Mouse (Mus musculus) MEL (cell line): Measurements from ENCODE around the gene Rnf19b. TPM values are rescaled to one million over a fixed set of nuclear protein-coding genes. Genes with fewer than 3 reads are reported as not detected.

Source experiments
- DNase-seq: peaks from one replicate; pipeline ENCODE4 v3.0.0; 2011; ENCODE audit warnings: low read depth, low spot score
- H3K27ac ChIP-seq: 2 replicates; pipeline ENCODE4 v1.5.1; 2012; ENCODE audit warnings: low read depth, mild to moderate bottlenecking, control low read depth, low read length, moderate library complexity; ENCODE audit not compliant: control insufficient read depth
- H3K27me3 ChIP-seq, 2 experiments: fragments of 150-350 bp in 1 of 2; sonication (generic) in 1 of 2; 2 replicates each; pipeline ENCODE4 v1.6.1; 2012; ENCODE audit warnings: low read length in 2 of 2, mild to moderate bottlenecking in 2 of 2, improper control_type of control experiment in 1 of 2, moderate library complexity in 1 of 2; ENCODE audit not compliant: insufficient read depth in 2 of 2, control insufficient read depth in 1 of 2
- H3K36me3 ChIP-seq, 2 experiments: 2 replicates each; pipeline ENCODE4 v1.6.1; 2012 to 2014; ENCODE audit warnings: low read length in 2 of 2, improper control_type of control experiment in 1 of 2, inconsistent platforms in 1 of 2, mild to moderate bottlenecking in 1 of 2; ENCODE audit not compliant: insufficient read depth in 2 of 2, control insufficient read depth in 1 of 2
- H3K4me1 ChIP-seq, 2 experiments: fragments of 150-350 bp in 1 of 2; sonication (generic) in 1 of 2; 2 replicates each; pipeline ENCODE4 v1.6.1; 2012; ENCODE audit warnings: low read length in 2 of 2, improper control_type of control experiment in 1 of 2, mild to moderate bottlenecking in 1 of 2; ENCODE audit not compliant: insufficient read depth in 2 of 2, control insufficient read depth in 1 of 2
- H3K4me3 ChIP-seq, 2 experiments: fragments of 150-350 bp in 1 of 2; sonication (generic) in 1 of 2; 2 replicates each; pipeline ENCODE4 v1.5.1; 2012; ENCODE audit warnings: low read depth in 2 of 2, low read length in 2 of 2, mild to moderate bottlenecking in 2 of 2, moderate library complexity in 2 of 2, control low read depth in 1 of 2, improper control_type of control experiment in 1 of 2; ENCODE audit not compliant: control insufficient read depth in 1 of 2, insufficient read depth in 1 of 2
- H3K79me2 ChIP-seq: 2 replicates; pipeline ENCODE4 v1.6.1; 2012; ENCODE audit warnings: mild to moderate bottlenecking, low read length, moderate library complexity; ENCODE audit not compliant: control insufficient read depth, poor library complexity, insufficient read depth
- H3K9ac ChIP-seq: 2 replicates; pipeline ENCODE4 v1.6.1; 2012; ENCODE audit warnings: low read depth, mild to moderate bottlenecking, control low read depth, low read length, moderate library complexity; ENCODE audit not compliant: control insufficient read depth, poor library complexity, severe bottlenecking
- H3K9me3 ChIP-seq: fragments of 150-350 bp; sonication (generic); replicated peaks from 2 replicates; pipeline ENCODE4 v1.6.1; 2012; ENCODE audit warnings: mild to moderate bottlenecking, low read length, improper control_type of control experiment, moderate library complexity; ENCODE audit not compliant: insufficient read depth
- CHD1 ChIP-seq: IDR thresholded peaks from 2 replicates; pipeline ENCODE4 v1.6.1; 2012; ENCODE audit warnings: low read depth, mild to moderate bottlenecking, inconsistent platforms, low read length, improper control_type of control experiment
- CTCF ChIP-seq, 3 experiments: IDR thresholded peaks in 2 of 3; conservative IDR thresholded peaks in 1 of 3; 2 replicates each; pipeline ENCODE4 v1.5.1; 2011 to 2012; ENCODE audit warnings: low read length in 3 of 3, low read depth in 2 of 3, mild to moderate bottlenecking in 2 of 3, improper control_type of control experiment in 1 of 3, inconsistent platforms in 1 of 3, mixed read lengths in 1 of 3, moderate library complexity in 1 of 3; ENCODE audit not compliant: control insufficient read depth in 1 of 3, insufficient read depth in 1 of 3, poor library complexity in 1 of 3, severe bottlenecking in 1 of 3
- ELF1 ChIP-seq: IDR thresholded peaks from 2 replicates; pipeline ENCODE4 v1.6.1; 2014; ENCODE audit warnings: low read depth, mild to moderate bottlenecking, inconsistent platforms, low read length, improper control_type of control experiment, moderate library complexity
- GATA1 ChIP-seq: IDR thresholded peaks from 2 replicates; pipeline ENCODE4 v1.6.1; 2011; ENCODE audit warnings: low read depth, low read length, improper control_type of control experiment
- HCFC1 ChIP-seq: IDR thresholded peaks from 2 replicates; pipeline ENCODE4 v1.6.1; 2012; ENCODE audit warnings: low read depth, mild to moderate bottlenecking, inconsistent platforms, low read length, improper control_type of control experiment, moderate library complexity
- JUND ChIP-seq: IDR thresholded peaks from 2 replicates; pipeline ENCODE4 v1.6.1; 2011; ENCODE audit warnings: low read depth, mild to moderate bottlenecking, improper control_type of control experiment, low read length
- MAX ChIP-seq: IDR thresholded peaks from 2 replicates; pipeline ENCODE4 v1.6.1; 2011; ENCODE audit warnings: low read length, improper control_type of control experiment
- MAZ ChIP-seq: IDR thresholded peaks from 2 replicates; pipeline ENCODE4 v1.6.1; 2012; ENCODE audit warnings: low read depth, mild to moderate bottlenecking, inconsistent platforms, low read length, improper control_type of control experiment
- MXI1 ChIP-seq: IDR thresholded peaks from 2 replicates; pipeline ENCODE4 v1.6.1; 2011; ENCODE audit warnings: mild to moderate bottlenecking, low read depth, low read length, improper control_type of control experiment
- NELFE ChIP-seq: IDR thresholded peaks from 2 replicates; pipeline ENCODE4 v1.6.1; 2011; ENCODE audit warnings: low read depth, low read length, improper control_type of control experiment
- RAD21 ChIP-seq: IDR thresholded peaks from 2 replicates; pipeline ENCODE4 v1.6.1; 2011; ENCODE audit warnings: mild to moderate bottlenecking, low read depth, low read length, improper control_type of control experiment
- RCOR1 ChIP-seq: IDR thresholded peaks from 2 replicates; pipeline ENCODE4 v1.6.1; 2012; ENCODE audit warnings: low read depth, mild to moderate bottlenecking, inconsistent platforms, low read length, improper control_type of control experiment
- SIN3A ChIP-seq: IDR thresholded peaks from 2 replicates; pipeline ENCODE4 v1.6.1; 2012; ENCODE audit warnings: low read length, improper control_type of control experiment, inconsistent platforms
- SMC3 ChIP-seq: IDR thresholded peaks from 2 replicates; pipeline ENCODE4 v1.6.1; 2011; ENCODE audit warnings: low read depth, low read length, improper control_type of control experiment
- TCF12 ChIP-seq: IDR thresholded peaks from 2 replicates; pipeline ENCODE4 v1.6.1; 2014; ENCODE audit warnings: low read depth, mild to moderate bottlenecking, inconsistent platforms, low read length, improper control_type of control experiment, moderate library complexity
- USF1 ChIP-seq: IDR thresholded peaks from 2 replicates; pipeline ENCODE4 v1.6.1; 2014; ENCODE audit warnings: low read depth, mild to moderate bottlenecking, inconsistent platforms, low read length, improper control_type of control experiment, moderate library complexity
- ZKSCAN1 ChIP-seq: IDR thresholded peaks from 2 replicates; pipeline ENCODE4 v1.6.1; 2012; ENCODE audit warnings: low read depth, mild to moderate bottlenecking, inconsistent platforms, low read length, improper control_type of control experiment, moderate library complexity
- ZMIZ1 ChIP-seq: IDR thresholded peaks from 2 replicates; pipeline ENCODE4 v1.6.1; 2012; ENCODE audit warnings: low read depth, mild to moderate bottlenecking, inconsistent platforms, low read length, improper control_type of control experiment, moderate library complexity
- ZNF384 ChIP-seq: IDR thresholded peaks from 2 replicates; pipeline ENCODE4 v1.6.1; 2012; ENCODE audit warnings: low read depth, mild to moderate bottlenecking, inconsistent platforms, low read length, improper control_type of control experiment
- polyA plus RNA-seq, 2 experiments: library from polyadenylated mRNA; stranded (reverse) in 1 of 2; unstranded in 1 of 2; fragments of >175 nt in 1 of 2; fragments of >200 nt in 1 of 2; gene quantifications; 2 replicates each; pipeline versions ENCODE4 v1.2.1 to v1.2.4; 2012; ENCODE audit warnings: low replicate concordance in 2 of 2, low read depth in 1 of 2; ENCODE audit not compliant: insufficient read length in 2 of 2, insufficient read depth in 1 of 2, missing spikeins in 1 of 2
- total RNA-seq: library from RNA; depleted of rRNA; stranded (reverse); fragments of 300-350 nt; gene quantifications from 2 replicates; pipeline ENCODE4 v1.2.3, GENCODE M21; 2012

The Rnf19b gene
- total and polyA plus RNA-seq, 3 experiments = 26.3 to 30.0 TPM; not detected in 1

DNA sequence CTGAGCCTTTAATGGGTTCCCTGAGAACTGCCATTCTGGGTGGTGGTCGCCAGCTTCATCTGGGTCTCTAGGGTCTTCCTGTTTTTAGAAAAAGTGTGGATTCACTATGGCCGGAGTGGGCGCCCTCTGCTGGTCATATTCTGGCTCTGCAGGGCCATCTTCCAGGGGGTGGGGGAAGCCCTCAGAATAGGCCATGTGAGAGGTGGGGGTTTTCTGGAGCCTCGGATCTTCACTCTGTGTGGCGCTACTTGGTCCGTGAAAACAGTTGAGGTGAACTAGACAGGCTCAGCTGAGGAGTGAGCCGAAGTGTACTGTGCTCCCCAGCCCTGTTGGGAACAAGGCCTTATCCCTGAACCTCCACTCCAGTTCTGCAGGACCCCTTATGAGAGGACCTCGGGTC, 72.1 kb downstream of the Rnf19b start:
- TF ChIP-seq ZNF384 = peak; percentile 72
- 0 out of 2 replicates have a peak, but pooled peaks have one; percentile 11 for TF ChIP-seq TCF12
- peak; percentile 79 to 97 (median 83) for TF ChIP-seq CTCF (IDR thresholded peaks at IDR 0.05 in 2 of 3, conservative IDR thresholded peaks at IDR 0.05 in 1 of 3; ENCODE audit: control insufficient read depth in 1 of 3, insufficient read depth in 1 of 3, low read depth in 2 of 3, low read length in 3 of 3, poor library complexity in 1 of 3, severe bottlenecking in 1 of 3)
- peak; percentile 29; the same call in 1 of the 2 replicates for TF ChIP-seq ELF1
- TF ChIP-seq SMC3 = peak; percentile 61
- peak; percentile 60; the same call in 1 of the 2 replicates for TF ChIP-seq HCFC1
- no peak for TF ChIP-seq CHD1
- peak; percentile 28 for TF ChIP-seq RAD21
- TF ChIP-seq MAX = no peak
- TF ChIP-seq USF1 = no peak
- peak; percentile 46; the same call in 1 of the 2 replicates for TF ChIP-seq MXI1
- peak; percentile 74 for TF ChIP-seq MAZ
- H3K27ac ChIP-seq = peak overlapping the region; percentile 66
- H3K9ac ChIP-seq = peak overlapping the region; percentile 56
- H3K9me3 ChIP-seq = no peaks in the 10 kb centered on the region
- no peaks in the 10 kb centered on the region for H3K27me3 ChIP-seq
- H3K79me2 ChIP-seq = peaks cover 1% of the 10 kb centered on the region; the same call in 1 of the 2 replicates
- DNase-seq = peak; percentile 81
- H3K4me3 ChIP-seq = peak overlapping the region; percentile 47 to 74
- peaks cover 6 to 14% of the 10 kb centered on the region in 2 experiments; a peak in 3 of 4 replicates for H3K4me1 ChIP-seq
- H3K36me3 ChIP-seq = peaks cover 0 to 6% of the 10 kb centered on the region in 2 experiments; a peak in 2 of 4 replicates

DNA sequence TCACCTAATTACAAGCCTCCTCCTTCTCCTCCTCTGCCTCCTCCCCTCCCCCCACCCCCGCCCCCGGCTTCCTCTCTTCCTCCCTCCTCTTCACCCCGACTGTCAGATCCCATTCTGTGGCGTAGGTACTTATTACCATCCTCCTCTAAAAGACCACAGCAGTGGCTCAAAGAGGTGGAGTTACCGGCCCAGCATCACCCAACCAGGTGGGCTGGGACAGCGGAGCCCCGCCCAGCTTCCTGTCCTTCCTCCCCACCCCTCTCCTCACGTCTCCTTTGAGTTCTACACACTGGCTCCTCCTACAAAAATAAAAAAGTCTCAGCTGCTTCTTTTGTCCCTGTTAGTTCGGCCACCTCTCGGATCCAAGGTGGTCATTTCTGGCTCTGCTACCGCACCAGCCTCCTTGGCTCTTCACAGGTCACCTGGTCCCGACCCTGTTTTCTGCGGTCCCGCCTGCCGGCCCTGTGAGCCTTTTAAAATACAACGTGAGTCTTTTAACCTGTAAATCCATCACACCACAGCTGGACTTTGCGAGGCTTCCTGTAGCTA, 72.8 kb downstream of the Rnf19b start:
- no peaks in the 10 kb centered on the region for H3K9me3 ChIP-seq
- peaks cover 1% of the 10 kb centered on the region; the same call in 1 of the 2 replicates for H3K79me2 ChIP-seq
- peak; percentile 93 for DNase-seq
- H3K27ac ChIP-seq = peak overlapping the region; percentile 66; the same call in 1 of the 2 replicates
- no peaks in the 10 kb centered on the region for H3K27me3 ChIP-seq
- H3K4me1 ChIP-seq = peaks cover 6 to 10% of the 10 kb centered on the region in 2 experiments; a peak in 3 of 4 replicates
- H3K36me3 ChIP-seq = peaks cover 0 to 4% of the 10 kb centered on the region in 2 experiments; a peak in 2 of 4 replicates
- TF ChIP-seq GATA1 (no peak), ZMIZ1 (no peak), NELFE (no peak), ZKSCAN1 (no peak), ELF1 (peak; percentile 45; the same call in 1 of the 2 replicates), ZNF384 (0 out of 2 replicates have a peak, but pooled peaks have one; percentile 27), TCF12 (0 out of 2 replicates have a peak, but pooled peaks have one; percentile 17), RCOR1 (no peak), SIN3A (0 out of 2 replicates have a peak, but pooled peaks have one; percentile 5), JUND (no peak)
- peak overlapping the region; percentile 35 for H3K9ac ChIP-seq
- H3K4me3 ChIP-seq = peak overlapping the region; percentile 47 to 52; a peak in 3 of 4 replicates
